Mouse (Mus musculus): ENCODE measurements around the gene Gucy1b2.

The Gucy1b2 gene

GRCm38 (mm10) chr14:62374001-62374400 lies 82.1 kb downstream of the Gucy1b2 start:
- DNase-seq (ENCODE audit: low read depth, low spot score): no peak

GRCm38 (mm10) chr14:62370819-62371218 lies 85.3 kb downstream of the Gucy1b2 start:
- DNase-seq (ENCODE audit: low read depth, low spot score): no peak

GRCm38 (mm10) chr14:62363774-62364173 lies 92.3 kb downstream of the Gucy1b2 start:
- no peak for DNase-seq (ENCODE audit: low read depth, low spot score)

- no peak for DNase-seq (ENCODE audit: low read depth, low spot score)
Observed at GRCm38 (mm10) chr14:62361263-62361980, 94.7 kb downstream of the Gucy1b2 start.

GRCm38 (mm10) chr14:62355201-62355600 lies 100.9 kb downstream of the Gucy1b2 start:
- no peak for DNase-seq (ENCODE audit: low read depth, low spot score)

GRCm38 (mm10) chr14:62353793-62354192 lies 102.3 kb downstream of the Gucy1b2 start:
- no peak for DNase-seq (ENCODE audit: low read depth, low spot score)

GRCm38 (mm10) chr14:62353372-62353771 lies 102.7 kb downstream of the Gucy1b2 start:
- DNase-seq (ENCODE audit: low read depth, low spot score): no peak

- no peak for DNase-seq (ENCODE audit: low read depth, low spot score)
Observed at GRCm38 (mm10) chr14:62350890-62351289, 105.2 kb downstream of the Gucy1b2 start.

GRCm38 (mm10) chr14:62350186-62350585 lies 105.9 kb downstream of the Gucy1b2 start:
- DNase-seq (ENCODE audit: low read depth, low spot score): no peak

- no peak for DNase-seq (ENCODE audit: low read depth, low spot score)
Observed at GRCm38 (mm10) chr14:62349786-62350185, 106.3 kb downstream of the Gucy1b2 start.

- DNase-seq (ENCODE audit: low read depth, low spot score): no peak
Observed at GRCm38 (mm10) chr14:62347103-62347502, 109.0 kb downstream of the Gucy1b2 start.

GRCm38 (mm10) chr14:62346570-62346969 lies 109.5 kb downstream of the Gucy1b2 start:
- no peak for DNase-seq (ENCODE audit: low read depth, low spot score)

Measured in retina, postnatal 7 days (tissue).